Mouse (Mus musculus) adrenal gland, adult 18-20 months (tissue): ENCODE results near the gene D16Ertd472e. TPM values are rescaled to one million over a fixed set of nuclear protein-coding genes. Genes with fewer than 3 reads are reported as not detected.

Source experiments
- DNase-seq, 2 experiments: peaks; one replicate each; pipeline ENCODE4 v3.0.0; 2021 to 2022; ENCODE audit warnings: low spot score in 2 of 2
- long read RNA-seq, 2 experiments: library from polyadenylated mRNA; stranded (forward); transcript quantifications; one replicate each; pipeline ENCODE4 v2.0.0; 2021
- total RNA-seq, 2 experiments: library from RNA; stranded (reverse); gene quantifications; 1 replicate in 1 of 2; 2 replicates in 1 of 2; pipeline ENCODE4 v1.2.3; 2021

D16Ertd472e gene
- total RNA-seq: 10 to 100 TPM; 27.2 to 67.6 TPM
- long read RNA-seq, experiment 1, full-length matches to known transcripts: 8 of 10 reads
- long read RNA-seq, experiment 1, partial matches to known transcripts: 0 of 10 reads
- long read RNA-seq, experiment 1, other reads (novel, unspliced or antisense): 2 of 10 reads
- long read RNA-seq, experiment 2, full-length matches to known transcripts: 28 of 35 reads
- long read RNA-seq, experiment 2, partial matches to known transcripts: 1 of 35 reads
- long read RNA-seq, experiment 2, other reads (novel, unspliced or antisense): 6 of 35 reads

- peak; percentile 89 to 90 for DNase-seq
Observed at GRCm38 (mm10) chr16:78576478-78577084, at the start of gene D16Ertd472e. Gene D16Ertd472e, minus strand, starts transcription at chr16:78576708.

GRCm38 (mm10) chr16:78622755-78623154, 46.2 kb upstream of the D16Ertd472e start:
- DNase-seq: no peak

- DNase-seq: peak; percentile 42 to 60
Observed at GRCm38 (mm10) chr16:78619386-78619785, 42.9 kb upstream of the D16Ertd472e start.

GRCm38 (mm10) chr16:78617757-78618532, 41.4 kb upstream of the D16Ertd472e start:
- no peak for DNase-seq

GRCm38 (mm10) chr16:78606202-78606601, 29.7 kb upstream of the D16Ertd472e start:
- no peak for DNase-seq

- no peak for DNase-seq
Observed at GRCm38 (mm10) chr16:78598919-78599318, 22.4 kb upstream of the D16Ertd472e start.

- no peak for DNase-seq
Observed at GRCm38 (mm10) chr16:78596381-78596780, 19.9 kb upstream of the D16Ertd472e start.

GRCm38 (mm10) chr16:78595821-78596220, 19.3 kb upstream of the D16Ertd472e start:
- DNase-seq: no peak

GRCm38 (mm10) chr16:78594154-78594553, 17.6 kb upstream of the D16Ertd472e start:
- DNase-seq: no peak

- no peak for DNase-seq
Observed at GRCm38 (mm10) chr16:78591130-78591529, 14.6 kb upstream of the D16Ertd472e start.

- no peak for DNase-seq
Observed at GRCm38 (mm10) chr16:78588821-78589220, 12.3 kb upstream of the D16Ertd472e start.

GRCm38 (mm10) chr16:78586621-78587020, 10.1 kb upstream of the D16Ertd472e start:
- no peak for DNase-seq

GRCm38 (mm10) chr16:78585664-78586397, 9.3 kb upstream of the D16Ertd472e start:
- DNase-seq: no peak

GRCm38 (mm10) chr16:78585163-78585562, 8.7 kb upstream of the D16Ertd472e start:
- no peak for DNase-seq

- no peak for DNase-seq
Observed at GRCm38 (mm10) chr16:78583968-78584367, 7.5 kb upstream of the D16Ertd472e start.

GRCm38 (mm10) chr16:78580387-78580786, 3.9 kb upstream of the D16Ertd472e start:
- no peak for DNase-seq

GRCm38 (mm10) chr16:78579386-78579785, 2.9 kb upstream of the D16Ertd472e start:
- no peak for DNase-seq

GRCm38 (mm10) chr16:78577085-78577671, 670 bp upstream of the D16Ertd472e start:
- DNase-seq: peak in 1 of 2 experiments; percentile 35

GRCm38 (mm10) chr16:78575852-78576477, 543 bp downstream of the D16Ertd472e start:
- no peak for DNase-seq

GRCm38 (mm10) chr16:78575190-78575851, 1.2 kb downstream of the D16Ertd472e start:
- DNase-seq: no peak
